Mouse (Mus musculus): ENCODE measurements around the gene Cmip. TPM values are rescaled to one million over a fixed set of nuclear protein-coding genes. Genes with fewer than 3 reads are reported as not detected.

The Cmip gene
- total and polyA plus RNA-seq, 2 experiments from 2014 or later = 212 to 266 TPM

GRCm38 (mm10) chr8:117265079-117265478 lies 8.2 kb downstream of the Cmip start:
- ATAC-seq (ENCODE audit: low FRiP score) = no peak
- H3K27ac ChIP-seq (ENCODE audit: low read depth, low read length) = no peak overlapping the region
- 95% methylated on average over 5 of the region's 5 CpGs for WGBS
- H3K9ac ChIP-seq (replicated peaks; ENCODE audit: low read length, poor library complexity, severe bottlenecking) = no peak overlapping the region
- DNase-seq (ENCODE audit: low spot score) = no peak
- H3K9me3 ChIP-seq (ENCODE audit: low read length) = no peaks in the 10 kb centered on the region
- no peaks in the 10 kb centered on the region for H3K27me3 ChIP-seq (ENCODE audit: insufficient read depth, low read length)
- no peak overlapping the region for H3K4me2 ChIP-seq (ENCODE audit: low read depth, low read length, poor library complexity, severe bottlenecking)
- TF ChIP-seq CTCF (IDR thresholded peaks at IDR 0.05) = no peak
- H3K4me3 ChIP-seq (ENCODE audit: low read depth, low read length) = no peak overlapping the region
- peaks cover 14% of the 10 kb centered on the region for H3K4me1 ChIP-seq (ENCODE audit: insufficient read depth, low read length)
- H3K36me3 ChIP-seq (ENCODE audit: insufficient read depth, low read length) = no peaks in the 10 kb centered on the region

GRCm38 (mm10) chr8:117267403-117268129 lies 10.7 kb downstream of the Cmip start:
- Histone ChIP-seq H3K4me2 (ENCODE audit: low read depth, low read length, poor library complexity, severe bottlenecking) (no peak overlapping the region), H3K9me3 (ENCODE audit: low read length) (no peaks in the 10 kb centered on the region), H3K4me3 (ENCODE audit: low read depth, low read length) (no peak overlapping the region), H3K36me3 (ENCODE audit: insufficient read depth, low read length) (no peaks in the 10 kb centered on the region), H3K4me1 (ENCODE audit: insufficient read depth, low read length) (0 out of 2 replicates have a peak, but pooled peaks cover 1% of the 10 kb centered on the region), H3K27me3 (ENCODE audit: insufficient read depth, low read length) (no peaks in the 10 kb centered on the region), H3K9ac (replicated peaks; ENCODE audit: low read length, poor library complexity, severe bottlenecking) (no peak overlapping the region), H3K27ac (ENCODE audit: low read depth, low read length) (no peak overlapping the region)
- TF ChIP-seq CTCF (IDR thresholded peaks at IDR 0.05) = no peak
- ATAC-seq (ENCODE audit: low FRiP score) = no peak
- WGBS = 84% methylated on average over 11 of the region's 11 CpGs
- no peak for DNase-seq (ENCODE audit: low spot score)

GRCm38 (mm10) chr8:117278234-117278633 lies 21.4 kb downstream of the Cmip start:
- no peak for ATAC-seq (ENCODE audit: low FRiP score)
- peak overlapping the region; percentile 33 for H3K4me2 ChIP-seq (ENCODE audit: low read depth, low read length, poor library complexity, severe bottlenecking)
- no peaks in the 10 kb centered on the region for H3K27me3 ChIP-seq (ENCODE audit: insufficient read depth, low read length)
- H3K9ac ChIP-seq (replicated peaks; ENCODE audit: low read length, poor library complexity, severe bottlenecking) = no peak overlapping the region
- H3K4me3 ChIP-seq (ENCODE audit: low read depth, low read length) = no peak overlapping the region
- H3K36me3 ChIP-seq (ENCODE audit: insufficient read depth, low read length) = 0 out of 2 replicates have a peak, but pooled peaks cover 2% of the 10 kb centered on the region
- peaks cover 16% of the 10 kb centered on the region for H3K4me1 ChIP-seq (ENCODE audit: insufficient read depth, low read length)
- no peak for TF ChIP-seq CTCF (IDR thresholded peaks at IDR 0.05)
- no peak for DNase-seq (ENCODE audit: low spot score)
- peak overlapping the region; percentile 71 for H3K27ac ChIP-seq (ENCODE audit: low read depth, low read length)
- WGBS = 64% methylated on average over 10 of the region's 10 CpGs
- no peaks in the 10 kb centered on the region for H3K9me3 ChIP-seq (ENCODE audit: low read length)

GRCm38 (mm10) chr8:117278668-117279132 lies 21.8 kb downstream of the Cmip start:
- no peak for TF ChIP-seq CTCF (IDR thresholded peaks at IDR 0.05)
- Histone ChIP-seq H3K9me3 (ENCODE audit: low read length) (no peaks in the 10 kb centered on the region), H3K9ac (replicated peaks; ENCODE audit: low read length, poor library complexity, severe bottlenecking) (no peak overlapping the region), H3K4me2 (ENCODE audit: low read depth, low read length, poor library complexity, severe bottlenecking) (peak overlapping the region; percentile 33), H3K4me3 (ENCODE audit: low read depth, low read length) (no peak overlapping the region), H3K36me3 (ENCODE audit: insufficient read depth, low read length) (0 out of 2 replicates have a peak, but pooled peaks cover 2% of the 10 kb centered on the region), H3K4me1 (ENCODE audit: insufficient read depth, low read length) (peaks cover 16% of the 10 kb centered on the region), H3K27ac (ENCODE audit: low read depth, low read length) (peak overlapping the region; percentile 71), H3K27me3 (ENCODE audit: insufficient read depth, low read length) (no peaks in the 10 kb centered on the region)
- DNase-seq (ENCODE audit: low spot score) (peak; percentile 72), ATAC-seq (ENCODE audit: low FRiP score) (peak; percentile 66)
- 17% methylated on average over 20 of the region's 20 CpGs for WGBS

GRCm38 (mm10) chr8:117280488-117280887 lies 23.6 kb downstream of the Cmip start:
- WGBS = 88% methylated on average over 7 of the region's 7 CpGs
- H3K4me1 ChIP-seq (ENCODE audit: insufficient read depth, low read length) = peaks cover 16% of the 10 kb centered on the region
- H3K27me3 ChIP-seq (ENCODE audit: insufficient read depth, low read length) = no peaks in the 10 kb centered on the region
- ATAC-seq (ENCODE audit: low FRiP score) (no peak), DNase-seq (ENCODE audit: low spot score) (no peak)
- H3K4me3 ChIP-seq (ENCODE audit: low read depth, low read length) = no peak overlapping the region
- no peaks in the 10 kb centered on the region for H3K9me3 ChIP-seq (ENCODE audit: low read length)
- no peak for TF ChIP-seq CTCF (IDR thresholded peaks at IDR 0.05)
- no peaks in the 10 kb centered on the region for H3K36me3 ChIP-seq (ENCODE audit: insufficient read depth, low read length)
- no peak overlapping the region for H3K27ac ChIP-seq (ENCODE audit: low read depth, low read length)
- H3K9ac ChIP-seq (replicated peaks; ENCODE audit: low read length, poor library complexity, severe bottlenecking) = no peak overlapping the region
- no peak overlapping the region for H3K4me2 ChIP-seq (ENCODE audit: low read depth, low read length, poor library complexity, severe bottlenecking)

GRCm38 (mm10) chr8:117281676-117282075 lies 24.8 kb downstream of the Cmip start:
- H3K4me1 ChIP-seq (ENCODE audit: insufficient read depth, low read length) = peaks cover 16% of the 10 kb centered on the region
- H3K4me2 ChIP-seq (ENCODE audit: low read depth, low read length, poor library complexity, severe bottlenecking) = no peak overlapping the region
- H3K4me3 ChIP-seq (ENCODE audit: low read depth, low read length) = no peak overlapping the region
- H3K9ac ChIP-seq (replicated peaks; ENCODE audit: low read length, poor library complexity, severe bottlenecking) = no peak overlapping the region
- no peaks in the 10 kb centered on the region for H3K27me3 ChIP-seq (ENCODE audit: insufficient read depth, low read length)
- H3K27ac ChIP-seq (ENCODE audit: low read depth, low read length) = 0 out of 2 replicates have a peak overlapping the region, but pooled peaks have one; percentile 6
- H3K36me3 ChIP-seq (ENCODE audit: insufficient read depth, low read length) = no peaks in the 10 kb centered on the region
- ATAC-seq (ENCODE audit: low FRiP score) = no peak
- 91% methylated on average over 10 of the region's 10 CpGs for WGBS
- no peak for DNase-seq (ENCODE audit: low spot score)
- no peaks in the 10 kb centered on the region for H3K9me3 ChIP-seq (ENCODE audit: low read length)
- TF ChIP-seq CTCF (IDR thresholded peaks at IDR 0.05) = no peak
